ENCODE assay signal across 30 mouse cellular contexts in genomic region chr4:140202196-140202595, GRCm38 (mm10). TPM values are rescaled to one million over a fixed set of nuclear protein-coding genes. Genes with fewer than 3 reads are reported as not detected.
"Had no signal": no experiment of that assay in that cellular context is flagged by ENCODE, and none has a peak within 500 bp of the region (broad histone marks: within the 10 kb centered on the region; RNA-seq: fewer than 3 reads in every experiment).

No protein-coding gene starts in this region.

- H3K36me3 ChIP-seq: heart, embryonic 13.5 days; heart, embryonic 15.5 days; hindbrain, embryonic 13.5 days; hindbrain, embryonic 15.5 days; kidney, embryonic 15.5 days; limb, embryonic 13.5 days; limb, embryonic 15.5 days; liver, embryonic 12.5 days had no signal

- H3K27me3 ChIP-seq: hindbrain, embryonic 13.5 days; hindbrain, embryonic 15.5 days; liver, embryonic 12.5 days had no signal

- H3K4me3 ChIP-seq: heart, adult 2 months; heart, embryonic 13.5 days; heart, embryonic 15.5 days; hindbrain, embryonic 13.5 days; hindbrain, embryonic 15.5 days; kidney, embryonic 15.5 days; limb, embryonic 13.5 days; limb, embryonic 15.5 days; liver, embryonic 12.5 days had no signal

- ATAC-seq: hindbrain, postnatal 0 days; intestine, embryonic 16.5 days; liver, embryonic 12.5 days had no signal

- DNase-seq: gastrocnemius, postnatal 10 days; gastrocnemius, postnatal 25 days; heart, adult 11 months; heart, adult 2 months; heart, postnatal 14 days; heart, postnatal 36 days; kidney, adult 11 months; kidney, adult 2 months; kidney, adult 9 months; kidney, postnatal 14 days; kidney, postnatal 36 days; layer of hippocampus, adult 9-11 months; layer of hippocampus, postnatal 36 days; left cerebral cortex, postnatal 4 days had no signal

- H3K9me3 ChIP-seq: heart, embryonic 13.5 days; heart, embryonic 15.5 days; hindbrain, embryonic 13.5 days; hindbrain, embryonic 15.5 days; kidney, embryonic 15.5 days; limb, embryonic 13.5 days; limb, embryonic 15.5 days; liver, embryonic 12.5 days had no signal

- H3K4me1 ChIP-seq: limb, embryonic 13.5 days; limb, embryonic 15.5 days; liver, embryonic 12.5 days had no signal

- H3K4me2 ChIP-seq: heart, embryonic 11.5 days; heart, embryonic 13.5 days; heart, embryonic 15.5 days; hindbrain, embryonic 13.5 days; hindbrain, embryonic 15.5 days; kidney, embryonic 15.5 days; limb, embryonic 13.5 days; limb, embryonic 15.5 days; liver, embryonic 12.5 days had no signal

- H3K9ac ChIP-seq: heart, embryonic 13.5 days; heart, embryonic 15.5 days; hindbrain, embryonic 13.5 days; hindbrain, embryonic 15.5 days; kidney, embryonic 15.5 days; limb, embryonic 13.5 days; limb, embryonic 15.5 days; liver, embryonic 12.5 days; liver, embryonic 14.5 days had no signal

- H3K27ac ChIP-seq: heart, adult 2 months; heart, embryonic 13.5 days; heart, embryonic 15.5 days; hindbrain, embryonic 13.5 days; hindbrain, embryonic 15.5 days; hindbrain, postnatal 0 days; kidney, embryonic 15.5 days; kidney, postnatal 0 days; limb, embryonic 13.5 days; limb, embryonic 15.5 days; liver, embryonic 12.5 days; liver, embryonic 14.5 days had no signal

RNA-seq across cellular contexts. Expression of gene Igsf21, which starts 44.4 kb away (rescaled TPM):
- total RNA-seq: gastrocnemius, adult 18-20 months; hematopoietic stem cell, adult 5-6 weeks; liver, adult 2 months had no signal
- polyA plus RNA-seq: liver, adult 2 months had no signal
